Mouse (Mus musculus): ENCODE results near the gene Best3.

Best3 gene

DNA sequence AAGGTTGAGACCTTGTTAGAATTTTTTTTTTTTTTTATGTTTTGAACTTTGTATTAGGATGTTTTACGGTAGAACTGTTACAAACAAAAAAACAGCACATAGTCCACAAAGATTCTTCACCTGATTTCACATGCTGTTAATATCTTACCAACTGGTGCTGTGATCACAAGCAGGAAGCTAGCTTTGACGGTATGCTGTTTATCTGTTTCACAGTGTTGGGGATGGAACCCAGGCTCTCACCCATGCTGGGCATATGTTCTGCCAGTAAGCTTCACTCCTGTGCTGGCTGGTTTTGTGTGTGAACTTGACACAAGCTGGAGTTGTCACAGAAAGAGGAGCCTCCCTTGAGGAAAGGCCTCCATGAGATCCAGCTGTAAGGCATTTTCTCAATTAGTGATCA is 8.3 kb upstream of the Best3 start:
- DNase-seq (ENCODE audit: extremely low read depth, low read depth), result no peak

DNA sequence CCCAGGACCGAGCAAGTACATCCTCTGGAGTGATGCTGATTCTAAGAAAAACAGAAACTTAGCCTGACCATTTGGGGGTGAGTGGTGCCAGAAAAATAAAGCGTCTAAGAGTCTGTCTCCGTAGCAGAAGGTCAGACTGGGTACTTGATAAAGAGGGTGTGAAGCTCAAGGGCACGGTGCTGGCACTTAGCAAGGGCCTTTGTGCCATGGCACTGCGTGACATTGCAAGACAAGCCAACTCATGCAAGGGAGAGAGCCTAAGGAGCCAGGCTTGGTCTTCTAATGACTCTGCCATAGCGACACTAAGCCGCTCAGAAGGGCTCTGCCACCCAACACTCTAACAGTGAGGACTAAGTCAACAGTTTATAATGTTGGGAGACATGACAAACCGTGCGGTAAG is 7.3 kb upstream of the Best3 start:
- no peak for DNase-seq (ENCODE audit: extremely low read depth, low read depth)

DNA sequence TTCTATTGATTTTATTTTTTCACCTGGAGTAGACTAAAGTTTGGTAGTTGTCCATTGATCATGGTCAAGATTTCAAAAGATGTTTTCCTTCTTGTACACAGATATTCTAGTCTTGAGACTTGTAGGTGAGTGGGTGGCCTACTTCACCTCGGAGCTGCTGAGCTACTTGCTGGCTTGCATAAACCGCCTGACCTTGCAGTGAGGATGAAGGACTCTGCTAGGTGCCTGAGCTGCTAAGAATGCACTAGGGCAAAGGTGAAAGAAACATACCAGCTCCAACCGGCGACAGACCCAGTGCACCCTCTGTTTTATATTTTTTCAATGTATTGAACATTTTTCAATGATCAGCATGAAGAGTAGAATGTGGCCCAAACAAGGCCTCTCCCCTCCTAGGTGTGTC is 5.8 kb upstream of the Best3 start:
- DNase-seq (ENCODE audit: extremely low read depth, low read depth), result no peak

DNA sequence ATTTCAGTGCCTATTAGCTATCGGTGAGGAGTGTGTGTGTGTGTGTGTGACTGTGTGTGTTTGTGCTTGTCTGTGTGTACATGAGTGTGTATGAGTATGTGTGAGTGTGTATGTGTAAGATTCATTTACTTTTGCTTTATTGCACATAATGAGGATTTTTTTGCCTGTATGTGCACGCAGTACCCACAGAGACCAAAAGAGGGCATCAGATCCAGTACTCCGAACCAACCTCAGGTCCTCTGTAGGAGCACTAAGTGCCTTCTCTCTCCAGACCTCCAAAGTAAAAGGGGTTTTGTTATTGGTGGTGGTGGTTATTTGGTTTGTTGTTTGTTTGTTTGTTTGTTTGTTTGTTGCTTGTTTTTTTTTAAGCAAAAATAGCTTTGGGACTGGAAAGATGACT is 5.2 kb upstream of the Best3 start:
- DNase-seq (ENCODE audit: extremely low read depth, low read depth), result peak; percentile 17

DNA sequence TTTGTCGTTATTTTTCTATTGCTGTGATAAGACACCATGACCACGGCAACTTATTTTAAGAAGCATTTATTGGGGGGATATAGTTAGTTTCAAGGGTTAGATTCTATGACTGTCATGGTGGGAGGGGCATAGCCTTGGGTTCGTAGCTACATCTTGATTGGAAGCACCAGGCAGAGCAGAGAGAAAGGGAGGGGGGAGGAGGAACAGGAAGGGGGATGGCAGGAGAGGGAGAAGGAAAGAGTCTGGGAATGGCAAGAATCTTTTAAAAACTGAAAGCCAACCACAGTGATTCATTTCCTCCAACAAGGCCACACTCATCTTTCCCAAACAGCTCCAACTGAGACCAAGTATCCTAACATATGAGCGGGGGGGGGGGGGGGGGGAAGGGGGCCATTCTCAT is 3.6 kb upstream of the Best3 start:
- DNase-seq (ENCODE audit: extremely low read depth, low read depth), result no peak

DNA sequence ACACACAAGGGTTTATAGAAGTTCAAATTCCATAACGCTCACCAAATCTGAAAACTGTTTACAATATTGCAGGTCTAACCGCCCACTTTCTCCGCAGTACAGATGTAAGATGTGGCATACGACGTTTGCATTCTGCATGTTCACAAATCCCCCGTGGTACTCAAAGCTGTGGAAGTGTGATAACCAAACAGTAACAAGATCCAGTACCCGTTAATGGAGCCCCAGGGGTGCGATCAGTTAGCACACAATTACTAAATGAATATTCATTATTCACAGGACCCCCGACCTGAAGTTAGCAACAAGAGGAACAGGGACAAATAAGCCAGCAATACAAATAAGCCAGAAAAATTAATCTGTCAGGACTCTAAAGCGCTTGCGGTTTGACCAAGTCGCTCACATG is 1.3 kb upstream of the Best3 start:
- DNase-seq (ENCODE audit: extremely low read depth, low read depth), result no peak

DNA sequence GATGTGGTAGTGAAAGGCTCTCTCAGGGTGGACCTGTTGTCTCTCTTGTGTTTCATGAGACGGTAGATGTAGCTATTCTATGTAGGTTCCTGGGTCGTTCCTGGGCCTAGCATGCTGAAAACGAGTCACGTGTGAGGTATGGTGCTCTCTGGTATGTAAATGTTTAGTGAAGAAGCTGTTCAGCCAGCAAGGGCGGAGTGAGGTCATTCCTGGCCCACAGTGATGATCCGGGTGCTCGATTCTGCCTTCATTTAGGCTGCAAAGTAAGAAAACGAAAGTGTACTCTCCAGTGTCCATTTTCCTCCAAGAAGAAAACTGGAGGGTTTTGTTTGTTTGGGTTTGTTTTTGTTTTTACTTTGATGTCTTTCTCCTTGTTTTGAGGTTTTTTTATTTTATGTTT is 7.9 kb downstream of the Best3 start:
- no peak for DNase-seq (ENCODE audit: extremely low read depth, low read depth)

DNA sequence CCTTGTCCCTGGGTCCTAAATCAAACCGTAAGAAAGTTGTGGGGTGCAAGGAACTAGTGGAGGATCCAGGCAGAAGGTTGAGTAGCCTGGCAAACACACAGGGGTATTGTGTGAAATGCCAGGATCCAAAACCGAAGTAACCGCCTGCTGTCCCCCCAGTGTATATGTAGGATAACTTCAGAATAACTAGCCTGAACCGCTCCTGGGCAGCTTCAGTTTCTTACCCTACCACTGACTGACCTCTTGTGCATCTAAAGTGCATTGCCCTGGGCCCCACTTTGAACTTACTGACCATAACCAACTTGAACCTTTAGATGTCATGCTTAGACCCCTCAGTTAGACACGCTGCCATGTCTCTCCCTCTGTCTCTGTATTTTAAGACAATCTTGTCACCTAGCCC is 9.0 kb downstream of the Best3 start:
- no peak for DNase-seq (ENCODE audit: extremely low read depth, low read depth)

DNA sequence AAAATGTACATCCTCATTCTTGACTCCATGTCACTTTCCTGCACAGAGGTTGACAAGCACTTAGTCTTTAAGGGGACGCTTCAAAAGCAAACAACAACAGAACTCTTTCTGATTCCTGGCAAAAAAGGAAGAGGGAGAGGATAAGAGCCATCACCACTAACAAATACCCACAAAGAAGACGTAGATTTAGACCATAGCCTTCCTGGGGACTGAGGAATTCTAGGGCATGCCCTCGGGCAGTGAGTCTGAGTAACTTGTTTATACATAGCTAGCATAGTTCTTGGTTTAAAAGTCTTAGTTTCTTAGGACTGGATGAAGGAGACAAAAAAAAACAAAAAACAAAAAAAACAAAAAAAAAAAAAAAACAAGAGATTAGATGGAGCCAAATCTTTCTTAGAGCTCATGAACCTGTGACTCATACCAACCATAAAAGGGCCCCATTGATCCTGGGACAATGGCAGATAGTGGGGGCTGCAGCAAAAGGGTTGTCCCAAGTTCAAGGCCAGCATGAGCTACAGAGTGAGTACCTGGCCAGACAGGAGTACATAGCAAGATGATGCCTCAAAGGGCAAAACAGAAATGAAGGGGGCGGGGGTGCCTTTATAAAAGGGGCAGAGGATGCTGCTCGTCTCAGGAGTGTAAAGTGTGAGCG is 9.6 kb downstream of the Best3 start:
- DNase-seq (ENCODE audit: extremely low read depth, low read depth), result no peak

DNA sequence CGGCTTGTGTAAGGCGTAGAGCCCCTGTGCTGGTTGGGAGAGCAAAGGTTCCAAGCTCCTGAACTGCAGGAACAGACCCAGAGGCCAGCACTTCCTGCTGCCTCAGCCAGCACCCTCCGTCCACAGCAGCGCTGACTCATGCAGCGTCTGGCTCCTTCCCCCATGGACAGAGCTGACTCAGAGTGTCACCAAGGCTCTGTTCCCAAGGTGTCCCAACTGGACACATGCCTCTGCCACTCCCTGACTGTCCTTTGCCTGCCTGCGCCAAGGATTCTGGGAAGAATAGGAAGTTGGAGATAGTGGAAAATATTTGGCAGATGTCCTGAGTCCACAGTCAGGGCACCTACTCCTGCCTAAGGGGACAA is 10.1 kb downstream of the Best3 start:
- no peak for DNase-seq (ENCODE audit: extremely low read depth, low read depth)

DNA sequence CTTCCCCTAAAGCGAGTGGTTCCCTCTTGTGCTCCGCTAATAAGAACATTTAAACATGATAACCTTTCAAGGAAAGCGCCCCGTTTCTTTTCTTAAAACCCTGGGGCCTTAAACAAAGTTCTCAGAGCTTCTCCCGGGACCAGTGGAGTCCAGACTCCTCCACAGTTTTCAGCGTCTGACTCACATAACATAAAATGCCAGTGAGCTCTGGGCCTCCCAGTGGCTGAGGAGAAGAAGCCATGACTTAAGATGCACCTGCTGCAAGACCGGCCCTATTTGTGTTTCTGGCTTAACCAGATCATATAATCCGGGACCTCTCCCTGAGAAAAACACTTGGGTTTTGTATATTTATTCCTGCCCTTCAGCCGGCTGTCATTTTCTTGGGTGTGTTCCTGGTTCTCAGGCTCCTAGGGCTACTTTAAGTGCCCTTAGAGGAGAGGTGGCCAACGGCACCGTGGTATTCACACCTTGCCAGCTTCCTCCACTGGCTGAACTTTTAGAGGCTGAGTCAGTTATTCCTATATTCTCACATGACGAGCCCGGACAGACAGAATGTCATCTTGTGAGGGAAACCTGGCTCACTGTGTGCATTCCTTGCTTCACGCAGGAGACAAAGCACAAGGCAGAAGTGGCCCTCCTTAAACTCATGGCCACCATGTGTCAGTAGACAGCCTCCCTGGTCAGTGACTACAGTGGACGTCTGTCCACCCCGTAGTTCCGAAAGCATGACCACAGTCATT is 12.8 kb downstream of the Best3 start:
- DNase-seq (ENCODE audit: extremely low read depth, low read depth), result no peak

DNA sequence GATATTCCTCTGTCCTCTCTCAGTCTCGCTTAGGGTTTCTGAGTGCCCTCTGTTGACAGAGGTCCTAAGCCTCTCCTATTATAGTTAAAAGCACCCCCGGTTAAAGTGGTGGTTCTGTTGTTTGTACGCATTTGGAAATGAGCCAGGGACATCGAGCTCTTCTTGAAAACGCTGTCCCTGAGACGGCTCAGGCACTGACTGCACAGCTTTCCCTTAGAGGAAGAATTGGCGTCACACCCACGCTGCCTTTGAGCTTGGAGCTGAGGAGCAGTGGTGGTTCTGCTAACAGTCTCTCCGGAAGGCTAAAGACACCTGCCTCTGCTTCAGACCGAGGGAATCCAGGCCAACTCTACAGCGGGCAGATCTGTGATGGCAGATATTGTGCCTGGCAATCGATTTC is 14.9 kb downstream of the Best3 start:
- DNase-seq (ENCODE audit: extremely low read depth, low read depth), result no peak

DNA sequence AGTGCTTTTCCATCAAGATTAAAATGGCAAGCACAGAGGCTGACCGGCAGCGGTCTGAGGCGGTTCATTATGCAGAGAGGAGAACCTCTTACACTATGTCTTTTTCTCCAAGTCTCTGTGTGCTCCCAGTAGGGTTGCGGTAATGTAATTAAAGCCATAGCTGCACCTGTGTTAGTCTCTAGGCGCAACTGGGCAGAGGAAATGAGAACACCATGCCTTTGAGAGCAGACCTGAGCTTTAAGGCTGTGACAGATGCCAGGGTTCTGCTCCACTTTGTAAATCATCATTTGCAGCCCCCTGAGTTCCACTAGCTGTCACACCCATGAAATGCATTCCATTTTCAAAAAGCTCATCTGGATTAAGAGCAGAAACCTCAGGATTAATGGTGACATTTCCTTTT is 18.6 kb downstream of the Best3 start:
- no peak for DNase-seq (ENCODE audit: extremely low read depth, low read depth)

DNA sequence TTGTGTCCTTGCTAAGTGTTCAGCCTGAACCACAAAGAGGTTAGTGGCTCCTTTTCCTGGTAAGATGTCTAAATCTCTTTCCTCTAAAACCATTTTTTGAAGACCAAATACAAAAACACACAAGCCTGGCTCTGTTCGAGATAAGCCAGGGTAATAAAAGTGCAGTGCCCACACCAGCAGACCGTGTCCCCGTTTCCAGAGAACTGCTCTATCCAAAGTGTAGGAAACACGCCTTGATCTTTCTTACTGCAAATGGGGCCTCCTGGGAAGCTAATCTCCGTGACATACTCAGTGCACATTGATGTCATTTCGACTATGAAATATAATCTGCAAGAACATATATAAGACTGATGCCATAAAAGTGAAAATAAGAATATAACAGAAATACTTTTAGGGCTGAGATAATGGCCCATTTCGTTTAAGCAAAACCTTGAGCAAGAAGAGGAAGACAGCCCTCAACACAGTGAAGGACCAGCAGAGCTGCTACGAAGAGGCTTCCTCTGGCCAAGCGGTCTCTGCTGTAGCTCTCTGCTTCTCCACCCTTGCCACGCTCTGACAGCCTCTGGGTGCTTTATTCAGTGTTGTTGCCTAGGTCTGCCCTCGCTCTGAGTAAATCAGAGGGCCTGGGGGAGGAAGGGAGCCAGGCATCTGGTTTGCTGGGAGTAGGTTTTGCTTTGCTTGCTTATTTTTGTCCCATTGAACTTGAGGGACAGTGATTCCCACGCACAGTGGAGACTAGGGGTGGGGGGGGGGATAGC is 19.8 kb downstream of the Best3 start:
- DNase-seq (ENCODE audit: extremely low read depth, low read depth), result no peak

DNA sequence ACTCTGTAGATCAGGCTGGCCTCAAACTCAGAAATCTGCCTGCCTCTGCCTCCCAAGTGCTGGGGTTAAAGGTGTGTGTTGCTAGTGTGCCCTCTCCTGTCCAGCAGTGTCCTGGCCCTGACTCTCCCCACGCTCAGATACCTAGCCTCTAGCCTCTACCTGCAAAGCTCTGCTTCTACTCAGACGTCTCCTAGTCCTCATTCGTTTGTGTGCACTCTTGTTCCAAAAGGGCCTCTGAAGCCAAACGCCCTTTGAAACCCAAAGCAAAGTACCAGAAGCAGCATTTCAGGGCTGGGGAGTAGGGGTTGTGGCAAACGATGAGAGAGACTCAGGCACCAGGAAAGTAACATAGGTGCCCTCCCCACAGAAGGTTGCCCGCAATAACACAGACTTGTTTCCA is 23.6 kb downstream of the Best3 start:
- no peak for DNase-seq (ENCODE audit: extremely low read depth, low read depth)

DNA sequence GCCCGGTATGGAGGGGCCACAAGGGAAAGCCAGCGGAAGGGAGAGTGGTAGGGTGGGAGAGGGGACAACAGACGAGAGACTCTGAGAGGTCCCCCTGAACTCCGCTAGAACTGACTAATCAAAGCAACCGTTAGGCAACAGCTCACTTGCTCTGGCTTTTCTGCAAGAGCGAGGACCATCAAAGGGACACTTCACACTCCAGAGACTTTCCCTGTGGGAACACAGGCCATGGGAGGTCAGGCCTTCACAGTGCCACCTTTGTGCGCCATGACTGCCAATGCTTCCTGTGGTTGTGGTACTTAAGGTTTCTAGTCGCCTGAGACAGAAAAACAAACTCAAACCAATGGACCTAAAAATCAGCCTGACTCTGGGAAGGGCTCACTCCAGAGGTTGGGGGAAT is 24.9 kb downstream of the Best3 start:
- no peak for DNase-seq (ENCODE audit: extremely low read depth, low read depth)

DNA sequence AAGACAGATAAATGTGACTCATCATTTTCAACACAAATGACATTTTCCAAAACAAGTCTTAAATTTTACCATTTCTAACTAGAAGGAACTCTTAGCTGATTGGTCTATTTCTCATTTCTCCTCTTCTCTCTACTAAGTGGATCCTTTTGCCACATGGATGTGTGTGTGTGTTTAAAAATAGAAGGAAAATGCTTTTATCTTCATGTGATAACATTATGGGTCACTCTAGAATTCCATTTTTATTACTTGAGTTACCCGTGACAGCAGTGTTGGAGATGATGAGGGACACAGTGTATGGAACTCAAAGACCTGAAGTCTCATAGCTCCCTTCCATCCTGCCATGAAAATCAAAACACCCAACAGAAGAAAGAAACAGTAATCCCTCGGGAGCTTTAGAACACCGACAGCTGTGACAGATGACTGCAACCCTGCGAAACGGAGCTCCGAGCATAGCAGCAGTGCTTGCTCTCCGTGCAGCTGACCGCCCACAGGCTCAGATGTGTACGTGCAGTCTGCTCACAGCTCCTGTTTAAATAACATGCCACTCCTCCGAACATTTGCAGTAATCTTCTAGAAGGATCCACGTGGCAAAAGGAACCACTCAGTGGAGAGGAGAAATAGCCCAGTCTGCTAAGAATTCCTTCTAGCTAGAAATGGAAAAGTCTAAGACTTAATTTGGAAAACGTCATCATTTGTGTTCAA is 27.7 kb downstream of the Best3 start:
- no peak for DNase-seq (ENCODE audit: extremely low read depth, low read depth)

DNA sequence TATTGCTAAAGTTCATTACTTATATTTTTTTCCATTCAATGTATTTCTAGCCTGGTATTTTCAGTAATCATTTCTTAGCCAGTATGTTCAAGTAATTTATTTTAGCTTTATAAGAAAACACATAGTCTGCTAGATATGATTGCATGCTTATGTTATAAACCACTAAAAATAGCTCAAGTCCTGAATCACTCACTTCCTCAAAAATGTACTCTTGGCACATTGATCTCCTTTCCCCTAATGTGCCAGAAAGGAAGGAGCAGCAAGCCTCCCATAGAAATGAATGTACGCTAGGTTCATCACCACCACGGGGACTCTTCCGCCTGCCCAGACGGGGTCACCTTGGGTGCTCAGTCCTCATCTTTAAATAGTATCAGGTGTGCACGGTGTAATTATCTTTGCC is 28.5 kb downstream of the Best3 start:
- DNase-seq (ENCODE audit: extremely low read depth, low read depth), result no peak

DNA sequence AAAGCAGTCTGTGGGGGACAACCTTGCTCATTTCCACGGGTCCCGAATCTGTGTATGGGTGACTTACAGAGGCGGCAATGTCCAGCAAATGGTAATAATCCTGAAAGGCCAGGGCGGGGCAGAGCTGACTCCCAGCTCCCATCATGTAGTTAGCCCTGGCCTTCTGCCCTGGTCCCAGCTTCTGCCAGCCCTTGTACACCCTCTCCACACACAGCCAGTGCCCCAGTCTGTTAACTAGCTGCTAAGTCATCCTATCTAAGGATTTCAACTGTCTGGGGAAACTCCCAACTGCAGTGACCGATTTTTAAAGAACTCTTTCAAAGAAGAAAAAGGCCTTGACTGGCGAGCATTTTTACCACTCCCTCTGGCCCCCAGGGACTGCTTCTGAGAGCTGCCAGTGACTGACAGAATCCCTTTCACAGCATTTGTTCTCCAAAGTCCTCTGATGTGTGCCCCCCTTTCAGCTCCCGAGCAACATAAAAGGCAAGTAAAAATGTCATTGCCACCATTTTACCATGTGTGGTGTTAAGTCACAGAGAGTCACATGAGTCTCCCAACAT is 32.2 kb downstream of the Best3 start:
- no peak for DNase-seq (ENCODE audit: extremely low read depth, low read depth)

DNA sequence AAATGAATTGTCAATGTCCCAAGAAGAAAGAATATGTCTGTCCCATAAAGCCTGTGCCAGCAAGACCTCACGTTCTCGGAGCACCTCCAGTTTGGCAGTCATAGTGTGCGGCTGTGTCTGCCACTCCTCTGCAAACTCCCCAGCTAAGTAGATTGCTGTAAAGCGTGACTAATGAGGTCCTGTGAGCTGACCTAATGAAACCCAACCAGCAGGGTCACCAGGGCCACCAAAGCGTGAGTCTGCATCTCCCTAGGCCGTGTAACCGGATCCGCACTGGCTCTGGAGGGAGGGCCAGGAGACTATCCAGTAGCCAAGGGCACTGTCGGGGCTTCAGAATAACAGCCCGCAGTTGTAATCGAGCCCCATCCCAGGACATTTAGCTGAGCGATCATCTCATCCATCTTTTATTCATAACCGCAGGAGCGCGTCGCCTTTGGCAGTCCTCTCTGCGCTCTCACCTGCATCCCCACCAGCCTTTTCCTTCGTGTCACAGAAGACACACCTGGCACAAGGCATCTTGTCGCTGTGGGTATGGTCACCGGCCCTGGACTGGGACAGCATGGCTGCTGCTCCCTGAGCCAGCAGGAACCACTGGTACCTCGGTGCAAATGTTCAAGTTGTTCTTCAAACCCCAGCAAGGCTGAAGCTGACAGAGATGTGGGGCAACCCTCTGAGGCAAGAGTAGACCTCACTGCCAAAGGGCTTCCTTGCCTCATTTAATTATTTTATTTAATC is 35.1 kb downstream of the Best3 start:
- DNase-seq (ENCODE audit: extremely low read depth, low read depth), result no peak

DNA sequence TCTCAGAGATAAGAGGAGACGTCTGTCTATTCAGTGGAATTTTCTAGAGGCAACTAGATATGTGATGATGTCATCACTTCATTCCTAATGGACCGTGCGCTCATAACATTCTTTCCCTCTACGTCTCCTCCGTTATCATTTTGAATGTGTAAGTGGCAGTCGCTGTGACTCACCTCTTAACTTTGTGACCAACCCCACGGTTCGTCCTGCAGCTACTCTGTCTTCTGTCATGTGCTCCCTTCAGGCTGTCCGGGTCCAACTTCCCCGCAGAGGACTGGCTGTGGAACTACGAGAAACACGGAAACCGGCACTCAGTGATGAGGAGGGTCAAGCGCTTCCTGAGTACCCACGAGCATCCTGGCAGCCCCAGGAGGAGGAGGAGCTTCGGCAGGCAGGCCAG is 37.6 kb downstream of the Best3 start:
- no peak for DNase-seq (ENCODE audit: extremely low read depth, low read depth)

All from MEL-GATA-1-ER (cell line).